Mouse (Mus musculus) monocyte, adult 5-6 weeks (primary cell): ENCODE data around the gene Mtg1. TPM values are rescaled to one million over a fixed set of nuclear protein-coding genes. Genes with fewer than 3 reads are reported as not detected.

Source experiments
- ATAC-seq: fragments of 153-309, 156-312 bp; replicated peaks from 2 replicates; pipeline ENCODE4 v1.8.0; 2017; ENCODE audit warnings: mild to moderate bottlenecking; ENCODE audit not compliant: low TSS enrichment, insufficient number of reproducible peaks, severe bottlenecking, poor library complexity, low FRiP score
- total RNA-seq: library from RNA; stranded (forward); fragments of 200-1000, 200-491, 200-594 nt; gene quantifications from 3 replicates; pipeline ENCODE4 v1.2.3, GENCODE M21; 2017

Mtg1 gene
- total RNA-seq, result 3.7 to 7.6 TPM (median 4.4 TPM) in 3 replicates

DNA sequence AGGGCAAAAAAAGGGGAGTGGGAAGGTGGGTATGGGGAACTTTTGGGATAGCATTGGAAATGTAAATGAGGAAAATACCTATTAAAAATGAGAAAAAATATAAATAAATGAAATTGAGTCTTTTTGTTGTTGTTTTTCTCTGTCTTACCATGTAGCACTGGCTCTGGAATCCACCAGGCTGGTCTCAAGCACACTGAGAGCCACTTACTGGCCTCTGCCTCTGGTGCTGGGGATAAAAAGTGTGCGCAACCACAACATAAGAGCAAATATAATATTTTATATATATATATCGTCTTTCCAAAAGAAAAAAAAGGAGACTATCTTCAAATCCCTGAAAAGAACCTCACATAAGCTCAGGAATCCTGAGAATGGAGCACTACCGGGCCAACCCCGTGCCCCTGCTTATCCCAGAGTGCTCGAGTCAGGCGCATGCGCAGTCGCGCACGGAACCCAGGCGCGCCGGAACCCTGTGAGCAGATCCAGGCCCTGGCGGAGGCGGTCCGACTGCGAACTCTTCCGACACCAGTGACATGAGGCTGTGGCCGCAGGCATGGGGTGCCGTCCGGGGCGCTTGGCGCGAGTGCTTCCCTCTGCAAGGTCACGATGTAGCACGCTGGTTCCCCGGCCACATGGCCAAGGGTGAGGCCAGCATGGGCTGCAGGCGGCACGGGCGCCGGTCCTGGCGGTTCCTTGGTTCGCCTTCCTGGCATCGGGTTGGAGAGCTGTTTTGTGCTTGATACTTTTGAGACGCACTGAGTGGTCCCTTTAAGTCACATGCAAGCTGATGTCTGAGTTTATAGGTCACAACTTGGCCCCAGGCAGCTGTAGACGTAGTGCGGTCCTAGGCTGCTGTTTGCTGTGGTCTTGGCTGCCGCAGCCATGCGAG is at the start of gene Mtg1:
Mtg1 (plus strand) TSS at position 430 of the 886 bp plus-strand sequence.
- ATAC-seq, result peak; percentile 86

DNA sequence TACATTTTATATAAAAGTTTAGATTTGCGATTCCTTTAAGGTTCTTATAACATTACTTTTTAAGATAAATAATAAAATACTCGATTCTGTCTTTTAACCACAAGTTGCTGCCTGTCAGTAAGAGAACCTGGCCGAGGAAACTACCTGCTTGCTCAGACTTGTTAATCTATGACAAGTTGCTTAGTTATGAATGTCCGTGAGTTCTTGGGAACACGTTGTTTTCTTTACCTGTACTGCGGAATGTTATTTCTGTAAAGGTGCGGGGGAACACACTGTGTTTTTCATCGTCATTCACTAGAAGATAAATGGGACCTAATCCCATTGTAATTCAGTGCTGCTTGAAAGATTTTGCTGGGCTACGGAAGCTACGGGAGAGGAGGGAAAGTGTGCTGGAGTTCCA is 46.8 kb upstream of the Mtg1 start:
- no peak for ATAC-seq

- ATAC-seq, result no peak
Observed at GRCm38 (mm10) chr7:140092924-140093528, 44.3 kb upstream of the Mtg1 start, which contains the start of gene Prap1. Prap1 (plus strand) TSS chr7:140093395.

- ATAC-seq, result no peak
Observed at GRCm38 (mm10) chr7:140094954-140095353, 42.4 kb upstream of the Mtg1 start.

DNA sequence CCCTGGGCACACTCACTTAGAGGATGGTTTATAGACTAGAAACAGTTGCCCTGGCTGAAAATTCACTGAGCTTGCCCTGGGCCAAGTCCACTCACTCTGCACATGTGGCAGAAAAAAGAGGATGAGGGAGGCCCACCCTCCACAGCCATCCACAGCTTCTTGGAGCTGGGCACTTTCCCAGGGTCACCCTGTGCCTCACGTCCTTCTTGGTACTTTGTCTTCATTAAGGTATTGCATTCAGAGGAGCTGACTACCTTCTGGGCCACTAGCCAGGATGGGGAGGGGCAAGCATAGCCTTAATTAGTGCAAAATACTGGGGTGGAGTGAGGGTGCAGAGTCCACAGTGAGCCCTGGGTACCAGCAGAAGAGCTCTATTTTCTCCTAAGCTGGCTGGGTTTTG is 41.8 kb upstream of the Mtg1 start:
- no peak for ATAC-seq

GRCm38 (mm10) chr7:140096055-140096454 is 41.3 kb upstream of the Mtg1 start:
- ATAC-seq, result no peak

DNA sequence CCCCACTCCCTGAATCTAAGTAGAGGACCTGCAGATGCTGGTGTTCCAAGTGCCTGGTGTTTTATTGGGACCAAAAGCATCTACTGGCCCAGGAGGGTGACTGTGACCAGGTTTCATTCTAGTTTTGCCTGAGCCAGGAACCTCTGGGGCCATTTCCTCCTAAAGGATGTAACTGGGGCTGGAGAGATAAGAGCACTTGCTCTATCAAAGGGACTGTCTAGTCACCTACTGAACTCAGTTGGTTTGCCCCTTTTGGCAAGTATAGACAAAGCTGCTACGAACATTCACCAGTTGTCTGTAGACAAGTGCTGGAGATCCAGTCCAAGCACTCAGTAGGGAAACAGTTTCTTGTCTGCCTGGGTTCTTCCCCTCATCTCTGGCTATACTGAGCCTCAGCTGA is 38.9 kb upstream of the Mtg1 start:
- ATAC-seq, result no peak

- no peak for ATAC-seq
Observed at GRCm38 (mm10) chr7:140101498-140101897, 35.9 kb upstream of the Mtg1 start.

GRCm38 (mm10) chr7:140101993-140102860 is 35.1 kb upstream of the Mtg1 start, which contains the start of gene Fuom:
Fuom (minus strand) TSS chr7:140102441.
- ATAC-seq, result peak; percentile 82

DNA sequence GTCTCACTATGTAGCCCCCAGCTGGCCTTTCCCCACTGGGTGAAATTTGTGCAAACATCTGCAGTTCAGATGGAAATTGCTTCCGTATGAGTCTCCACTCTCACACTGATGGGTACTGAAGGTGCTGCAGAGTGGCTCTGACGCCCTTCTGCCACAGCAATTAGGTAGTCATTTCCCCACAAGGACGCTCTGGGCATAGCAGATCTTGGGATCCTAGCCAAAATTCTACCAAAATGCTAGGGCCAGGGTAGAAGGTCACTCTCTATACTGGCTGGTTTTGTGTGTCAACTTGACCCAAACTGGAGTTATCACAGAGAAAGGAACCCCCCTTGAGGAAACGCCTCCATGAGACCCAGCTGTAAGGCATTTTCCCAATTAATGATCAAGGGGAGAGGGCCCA is 33.4 kb upstream of the Mtg1 start:
- ATAC-seq, result no peak

DNA sequence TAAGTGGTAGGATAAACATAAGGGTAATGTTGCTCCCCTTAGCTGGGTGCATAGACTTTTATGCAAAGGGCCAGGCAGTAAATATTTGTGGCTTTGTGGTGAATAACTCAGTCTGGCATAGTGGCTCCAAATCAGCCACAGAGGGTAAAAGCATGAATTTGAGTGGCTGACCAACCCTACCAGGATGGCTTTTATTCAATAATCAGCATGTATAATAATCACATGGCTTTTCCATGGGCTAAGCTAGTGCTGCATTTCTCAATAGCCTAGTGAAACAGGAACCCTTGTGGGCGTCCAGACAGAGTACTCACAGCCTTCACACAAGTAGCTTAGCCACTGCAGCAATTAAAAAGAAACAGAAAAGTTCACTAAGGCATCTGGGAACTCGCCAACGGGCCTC is 25.4 kb upstream of the Mtg1 start:
- no peak for ATAC-seq

- peak; percentile 72 for ATAC-seq
Observed at GRCm38 (mm10) chr7:140115583-140116328, 21.6 kb upstream of the Mtg1 start, which contains the start of gene Paox. Paox (plus strand) TSS chr7:140115799.

- ATAC-seq, result peak; percentile 97
Observed at GRCm38 (mm10) chr7:140116329-140117054, 20.9 kb upstream of the Mtg1 start, which contains the start of gene Echs1. Echs1 (minus strand) TSS chr7:140116476.

GRCm38 (mm10) chr7:140120484-140120883 is 16.9 kb upstream of the Mtg1 start:
- ATAC-seq, result no peak

- ATAC-seq, result no peak
Observed at GRCm38 (mm10) chr7:140121338-140121910, 15.9 kb upstream of the Mtg1 start.

- no peak for ATAC-seq
Observed at GRCm38 (mm10) chr7:140122765-140123164, 14.6 kb upstream of the Mtg1 start.

DNA sequence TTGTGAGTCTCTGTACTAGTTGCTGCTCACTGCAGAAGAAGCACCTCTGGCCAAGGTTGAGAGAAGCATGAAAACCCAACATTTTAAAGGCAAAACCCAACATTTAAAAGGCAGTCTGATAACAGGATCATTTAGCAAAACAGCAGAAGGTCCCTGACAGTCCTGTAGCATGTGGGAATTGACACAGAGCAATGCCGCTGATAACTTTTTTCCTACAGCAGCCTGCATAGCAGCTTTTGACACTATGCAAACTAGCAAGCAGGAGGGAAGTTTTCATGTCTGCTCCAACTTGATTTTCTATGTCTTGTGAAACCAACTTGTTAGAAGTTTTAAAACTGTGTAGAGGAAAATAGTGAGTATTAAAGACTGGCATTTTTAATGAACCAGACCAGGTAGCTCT is 13.0 kb upstream of the Mtg1 start:
- ATAC-seq, result no peak
